Mouse (Mus musculus) ES-E14 (cell line): Measurements from ENCODE around the gene Trp53rka.

Experiments
- CHD2 ChIP-seq: IDR thresholded peaks from 2 replicates; pipeline ENCODE4 v1.6.1; 2014; ENCODE audit warnings: mild to moderate bottlenecking, low read depth, low read length, inconsistent platforms
- MAFK ChIP-seq: IDR thresholded peaks from 2 replicates; pipeline ENCODE4 v1.6.1; 2014; ENCODE audit warnings: mild to moderate bottlenecking, low read depth, low read length, inconsistent platforms; ENCODE audit not compliant: insufficient read depth
- ZC3H11A ChIP-seq: IDR thresholded peaks from 2 replicates; pipeline ENCODE4 v1.6.1; 2012; ENCODE audit warnings: low read depth, mild to moderate bottlenecking, inconsistent platforms, low read length, borderline replicate concordance
- ZNF384 ChIP-seq: IDR thresholded peaks from 2 replicates; pipeline ENCODE4 v1.6.1; 2012; ENCODE audit warnings: low read depth, low read length, inconsistent platforms

DNA sequence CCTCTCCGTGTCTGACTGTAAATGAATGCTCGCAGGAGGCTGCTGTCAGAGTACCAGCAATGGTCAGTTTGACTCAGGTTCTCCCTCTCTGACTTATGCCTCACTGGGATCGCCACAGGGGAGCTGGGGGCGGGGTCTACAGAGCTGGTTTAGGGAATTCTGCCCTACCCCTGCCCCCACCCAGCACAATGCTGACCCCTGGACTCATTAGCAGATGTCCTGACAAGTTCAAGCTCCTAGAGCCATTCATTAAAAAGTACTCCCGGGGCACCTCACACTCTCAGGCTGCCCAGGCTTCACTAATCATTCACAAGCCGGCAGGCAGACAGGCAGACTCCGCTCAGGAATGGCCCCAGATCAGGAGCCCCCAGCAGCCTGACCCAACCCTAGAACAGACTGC lies 33.5 kb downstream of the Trp53rka start:
- TF ChIP-seq CHD2 (no peak), ZC3H11A (no peak), MAFK (no peak), ZNF384 (no peak)
